Mouse (Mus musculus) c-Kit-positive CD71-positive TER-119-positive erythroid progenitor cells, embryonic 14.5 days (primary cell): ENCODE results near the gene Fam181b.

ENCODE experiments used
- DNase-seq: peaks from one replicate; pipeline ENCODE4 v3.0.0-alpha.2; 2013; ENCODE audit warnings: low spot score

Gene Fam181b

GRCm38 (mm10) chr7:93079785-93080730 is at the start of gene Fam181b:
TSS of gene Fam181b (plus strand) at chr7:93079865.
- no peak for DNase-seq

GRCm38 (mm10) chr7:93037763-93038471 is 41.7 kb upstream of the Fam181b start:
- no peak for DNase-seq

GRCm38 (mm10) chr7:93038472-93038828 is 41.2 kb upstream of the Fam181b start:
- DNase-seq: no peak

GRCm38 (mm10) chr7:93039542-93039941 is 40.1 kb upstream of the Fam181b start:
- no peak for DNase-seq

GRCm38 (mm10) chr7:93044359-93044758 is 35.3 kb upstream of the Fam181b start:
- DNase-seq: no peak

GRCm38 (mm10) chr7:93044788-93045187 is 34.9 kb upstream of the Fam181b start:
- DNase-seq: no peak

- DNase-seq: no peak
Observed at GRCm38 (mm10) chr7:93060831-93061230, 18.8 kb upstream of the Fam181b start.

GRCm38 (mm10) chr7:93061747-93062146 is 17.9 kb upstream of the Fam181b start:
- DNase-seq: no peak

GRCm38 (mm10) chr7:93062189-93062588 is 17.5 kb upstream of the Fam181b start:
- no peak for DNase-seq

GRCm38 (mm10) chr7:93067464-93068015 is 12.1 kb upstream of the Fam181b start:
- DNase-seq: no peak

- DNase-seq: no peak
Observed at GRCm38 (mm10) chr7:93076435-93076960, 3.2 kb upstream of the Fam181b start.

- DNase-seq: no peak
Observed at GRCm38 (mm10) chr7:93079420-93079784, 263 bp upstream of the Fam181b start.

- DNase-seq: no peak
Observed at GRCm38 (mm10) chr7:93080731-93081430, 1.2 kb downstream of the Fam181b start.

- no peak for DNase-seq
Observed at GRCm38 (mm10) chr7:93093371-93094058, 13.8 kb downstream of the Fam181b start.

GRCm38 (mm10) chr7:93095511-93095910 is 15.8 kb downstream of the Fam181b start:
- no peak for DNase-seq

- no peak for DNase-seq
Observed at GRCm38 (mm10) chr7:93104776-93105340, 25.2 kb downstream of the Fam181b start.

- no peak for DNase-seq
Observed at GRCm38 (mm10) chr7:93110370-93110965, 30.8 kb downstream of the Fam181b start.

- DNase-seq: no peak
Observed at GRCm38 (mm10) chr7:93111056-93111455, 31.4 kb downstream of the Fam181b start.

- no peak for DNase-seq
Observed at GRCm38 (mm10) chr7:93117561-93117960, 37.9 kb downstream of the Fam181b start.

- no peak for DNase-seq
Observed at GRCm38 (mm10) chr7:93123936-93124335, 44.3 kb downstream of the Fam181b start.
